Mouse (Mus musculus) limb, embryonic 14.5 days (tissue): ENCODE measurements around the gene Exd2. TPM values are rescaled to one million over a fixed set of nuclear protein-coding genes. Genes with fewer than 3 reads are reported as not detected.
"Not testable (repeated sequence)": the region's sequence is repeated elsewhere in the genome, so short reads cannot be mapped to it uniquely, and the experiment has no call there.

ENCODE experiments used
- ATAC-seq: fragments of 200-750 bp; cut with Nextera tagmentation; 2 replicates; pipeline ENCODE4 v1.8.0; 2017; ENCODE audit warnings: low read depth, moderate number of reproducible peaks, moderate TSS enrichment; ENCODE audit not compliant: low FRiP score
- DNase-seq: peaks from one replicate; pipeline ENCODE4 v3.0.0-alpha.2; 2015; ENCODE audit warnings: low spot score
- H3K27ac ChIP-seq: fragments of 300-500 bp; sonication (generic); replicated peaks from 2 replicates; pipeline ENCODE4 v1.5.1; 2014; ENCODE audit warnings: low read depth, mild to moderate bottlenecking, low read length, moderate library complexity, mixed read lengths
- H3K27me3 ChIP-seq: fragments of 300-500 bp; sonication (generic); 2 replicates; pipeline ENCODE4 v1.6.1; 2014; ENCODE audit warnings: low read length, mixed read lengths; ENCODE audit not compliant: control insufficient read depth, insufficient read depth
- H3K36me3 ChIP-seq: fragments of 300-500 bp; sonication (generic); 2 replicates; pipeline ENCODE4 v1.6.1; 2014; ENCODE audit warnings: mild to moderate bottlenecking, low read length, moderate library complexity, mixed read lengths; ENCODE audit not compliant: control insufficient read depth, insufficient read depth
- H3K4me1 ChIP-seq: fragments of 300-500 bp; sonication (generic); 2 replicates; pipeline ENCODE4 v1.6.1; 2014; ENCODE audit warnings: antibody characterized with exemption, low read length, mixed read lengths; ENCODE audit not compliant: control insufficient read depth, insufficient read depth
- H3K4me2 ChIP-seq: fragments of 300-500 bp; sonication (generic); replicated peaks from 2 replicates; pipeline ENCODE4 v1.6.1; 2014; ENCODE audit warnings: low read depth, mild to moderate bottlenecking, low read length, moderate library complexity; ENCODE audit not compliant: severe bottlenecking
- H3K4me3 ChIP-seq: fragments of 300-500 bp; sonication (generic); replicated peaks from 2 replicates; pipeline ENCODE4 v1.5.1; 2014; ENCODE audit warnings: low read length
- H3K9ac ChIP-seq: fragments of 300-500 bp; sonication (generic); 2 replicates; pipeline ENCODE4 v1.6.1; 2014; ENCODE audit warnings: mild to moderate bottlenecking, low read depth, low read length, moderate library complexity; ENCODE audit not compliant: severe bottlenecking
- H3K9me3 ChIP-seq: fragments of 300-500 bp; sonication (generic); 2 replicates; pipeline ENCODE4 v1.6.1; 2016; ENCODE audit warnings: low read length; ENCODE audit not compliant: control insufficient read depth
- POLR2A ChIP-seq: fragments of 200-500 bp; IDR thresholded peaks from 2 replicates; pipeline ENCODE4 v1.8.0; 2012; ENCODE audit warnings: inconsistent platforms, mild to moderate bottlenecking, moderate library complexity, borderline replicate concordance; ENCODE audit not compliant: insufficient read depth, insufficient read length; ENCODE audit errors: extremely low read depth
- WGBS: fragments of 180-500 bp; shearing (Covaris S2); extraction: QIAGEN DNeasy Blood & Tissue Kit; methylation state at CpG from one replicate; pipeline ENCODE4 v1.1.7; 2014; 5-methylcytosine and 5-hydroxymethylcytosine counted together
- polyA plus RNA-seq, 2 experiments: library from polyadenylated mRNA; depleted of rRNA in 1 of 2; stranded (reverse) in 1 of 2; unstranded in 1 of 2; fragments of >200 nt; fragmentation: Nextera tagmentation in 1 of 2; extraction: Ambion mirVana in 1 of 2; gene quantifications; 2 replicates each; pipeline versions ENCODE4 v1.2.1 to v1.2.3; 2012 to 2014

Exd2 gene
- polyA plus RNA-seq, 2 experiments = 22.8 to 30.5 TPM

DNA sequence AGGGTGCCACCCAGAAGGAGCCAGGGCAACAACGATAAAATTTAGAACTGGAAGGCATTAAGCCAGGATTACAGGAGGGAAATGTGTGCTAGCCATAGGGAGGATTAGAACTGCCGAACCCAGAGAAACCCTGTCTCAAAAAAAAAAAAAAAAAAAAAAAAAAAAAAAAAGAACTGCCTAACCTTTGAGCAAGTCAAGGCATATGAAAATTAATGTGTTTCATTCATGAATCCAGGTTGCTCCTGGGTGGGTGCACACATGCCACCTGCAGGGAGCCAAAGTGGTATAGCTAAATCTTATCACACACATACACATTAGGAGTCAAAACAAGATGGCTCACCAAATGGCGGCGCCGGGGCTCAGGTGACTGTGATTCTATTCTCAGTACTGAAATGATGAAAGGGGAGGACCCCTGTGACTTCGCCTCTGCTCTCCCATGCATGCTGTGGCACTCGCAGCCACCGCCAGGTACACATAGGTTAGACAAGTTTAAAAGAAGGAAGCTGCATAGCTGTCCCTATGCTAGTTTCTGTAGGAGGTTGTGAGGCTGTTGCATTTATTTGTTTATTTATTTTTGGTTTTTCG lies 18.3 kb upstream of the Exd2 start:
- H3K9ac ChIP-seq = no peak overlapping the region
- DNase-seq (no peak), ATAC-seq (no peak)
- no peaks in the 10 kb centered on the region for H3K9me3 ChIP-seq
- H3K4me2 ChIP-seq = no peak overlapping the region
- H3K36me3 ChIP-seq = no peaks in the 10 kb centered on the region
- no peak overlapping the region for H3K27ac ChIP-seq
- no peaks in the 10 kb centered on the region for H3K27me3 ChIP-seq
- no peak overlapping the region for H3K4me3 ChIP-seq
- no peak for TF ChIP-seq POLR2A
- no peaks in the 10 kb centered on the region for H3K4me1 ChIP-seq
- WGBS = 86% methylated on average over 9 of the region's 9 CpGs

DNA sequence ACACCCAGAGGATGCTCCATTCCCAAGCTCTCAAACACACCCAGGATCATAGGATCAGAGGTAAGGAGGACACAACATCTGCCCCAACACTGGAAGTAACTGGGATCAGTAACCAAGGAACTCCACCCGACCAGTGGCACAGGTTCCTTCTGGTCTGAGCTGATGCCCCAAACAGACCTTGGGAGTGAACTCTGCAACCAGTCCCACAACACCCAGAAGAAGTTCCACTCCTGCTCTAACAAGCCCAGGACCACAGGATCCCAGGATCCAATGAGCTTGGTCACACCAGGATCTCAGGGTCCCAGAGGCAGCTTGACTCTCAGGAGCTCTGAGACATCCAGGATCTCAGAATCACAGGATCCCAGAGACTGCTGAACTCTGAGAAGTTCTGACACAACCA lies 9.4 kb upstream of the Exd2 start:
- no peaks in the 10 kb centered on the region for H3K4me1 ChIP-seq
- DNase-seq = no peak
- no peak for ATAC-seq
- TF ChIP-seq POLR2A = no peak
- no peaks in the 10 kb centered on the region for H3K36me3 ChIP-seq
- no peak overlapping the region for H3K4me2 ChIP-seq
- H3K27ac ChIP-seq = no peak overlapping the region
- no peak overlapping the region for H3K9ac ChIP-seq
- no peaks in the 10 kb centered on the region for H3K27me3 ChIP-seq
- H3K4me3 ChIP-seq = no peak overlapping the region
- 95% methylated on average over 1 of the region's 1 CpGs for WGBS
- no peaks in the 10 kb centered on the region for H3K9me3 ChIP-seq

DNA sequence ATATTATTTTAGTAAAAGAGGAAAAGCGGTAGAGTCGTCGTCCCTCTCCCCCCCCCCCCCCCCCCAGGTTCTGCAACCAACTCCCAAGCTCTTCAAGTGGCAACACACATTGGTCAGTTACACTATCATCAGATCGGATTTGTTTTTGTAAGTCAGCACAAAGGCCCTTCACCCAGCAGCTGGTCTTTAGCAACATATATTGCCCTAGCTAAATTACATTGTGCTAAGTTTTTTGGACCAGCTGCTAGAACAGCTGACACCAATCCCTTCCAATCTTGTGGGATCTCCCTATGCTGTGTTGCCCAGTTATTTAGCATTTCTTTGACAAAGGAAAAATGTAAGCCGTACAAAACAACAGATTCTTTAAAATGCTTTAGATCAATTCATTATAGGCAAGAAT lies 4.9 kb upstream of the Exd2 start:
- no peak overlapping the region for H3K4me3 ChIP-seq
- DNase-seq (peak; percentile 27), ATAC-seq (no peak)
- no peak overlapping the region for H3K9ac ChIP-seq
- no peaks in the 10 kb centered on the region for H3K4me1 ChIP-seq
- 78% methylated on average over 5 of the region's 5 CpGs for WGBS
- H3K9me3 ChIP-seq = no peaks in the 10 kb centered on the region
- H3K27me3 ChIP-seq = no peaks in the 10 kb centered on the region
- no peak for TF ChIP-seq POLR2A
- H3K36me3 ChIP-seq = no peaks in the 10 kb centered on the region
- no peak overlapping the region for H3K27ac ChIP-seq
- no peak overlapping the region for H3K4me2 ChIP-seq

DNA sequence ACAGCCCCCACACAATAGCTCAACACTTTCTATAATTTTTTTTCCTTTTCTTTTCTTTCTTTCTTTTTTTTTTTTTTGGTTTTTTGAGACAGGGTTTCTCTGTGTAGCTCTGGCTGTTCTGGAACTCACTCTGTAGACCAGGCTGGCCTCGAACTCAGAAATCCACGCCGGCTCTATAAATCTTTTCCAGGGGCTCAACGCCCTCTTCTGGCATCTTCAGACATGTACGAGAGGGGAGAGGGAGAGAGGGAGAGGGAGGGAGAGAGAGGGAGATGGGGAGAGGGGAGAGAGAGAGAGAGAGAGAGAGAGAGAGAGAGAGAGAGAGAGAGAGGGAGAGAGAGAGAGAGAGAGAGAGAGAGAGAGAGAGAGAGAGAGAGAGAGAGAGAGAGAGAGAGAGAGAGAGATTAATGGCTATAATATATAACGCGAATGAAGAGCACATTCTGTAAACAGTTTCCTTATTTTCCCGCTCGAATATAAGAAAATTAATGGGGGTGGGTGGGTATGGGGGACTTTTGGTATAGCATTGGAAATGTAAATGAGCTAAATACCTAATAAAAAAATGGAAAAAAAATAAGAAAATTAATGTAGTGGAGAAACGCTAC lies 501 bp upstream of the Exd2 start:
- 8% methylated on average over 10 of the region's 10 CpGs for WGBS
- Histone ChIP-seq H3K4me2 (peak overlapping the region; percentile 66), H3K9ac (peak overlapping the region; percentile 72; the same call in 1 of the 2 replicates), H3K27ac (0 out of 2 replicates have a peak overlapping the region, but pooled peaks have one; percentile 84), H3K4me3 (peak overlapping the region; percentile 88)
- DNase-seq = peak; percentile 21
- not testable (repeated sequence) for H3K36me3 ChIP-seq, ATAC-seq, H3K27me3 ChIP-seq, H3K4me1 ChIP-seq, H3K9me3 ChIP-seq

DNA sequence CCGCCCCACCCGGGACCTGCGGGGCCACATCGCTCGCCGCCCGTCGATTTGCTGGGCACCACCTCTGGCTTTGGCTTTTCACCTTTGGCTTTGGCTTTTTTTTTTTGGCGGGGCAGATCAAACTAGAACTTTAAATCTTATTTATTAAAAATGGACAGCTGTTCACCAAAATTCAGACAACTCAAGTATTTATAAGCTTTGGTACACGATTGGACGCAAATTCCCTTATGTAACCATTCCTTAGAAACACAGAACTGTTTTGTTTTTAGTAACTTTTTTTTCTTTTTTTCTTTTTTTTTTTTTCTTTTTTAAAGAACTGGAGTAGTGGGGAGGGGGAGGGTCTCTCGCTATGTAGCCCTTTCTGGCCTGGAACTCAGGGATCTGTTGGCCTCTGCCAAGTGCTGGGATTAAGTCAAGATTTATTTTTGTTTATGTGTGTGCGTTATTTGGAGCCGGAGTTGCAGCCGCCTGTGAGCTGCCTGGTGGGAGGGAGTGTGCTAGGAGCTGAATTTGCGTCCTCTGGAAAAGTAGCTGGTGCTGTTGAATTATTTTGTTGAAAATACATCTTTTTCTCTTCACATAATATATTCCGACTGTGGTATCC lies 873 bp downstream of the Exd2 start:
- Histone ChIP-seq H3K9me3 (no peaks in the 10 kb centered on the region), H3K4me1 (0 out of 2 replicates have a peak, but pooled peaks cover 3% of the 10 kb centered on the region), H3K4me2 (peak overlapping the region; percentile 66), H3K9ac (peak overlapping the region; percentile 72), H3K27ac (peak overlapping the region; percentile 84), H3K27me3 (no peaks in the 10 kb centered on the region), H3K4me3 (peak overlapping the region; percentile 88), H3K36me3 (no peaks in the 10 kb centered on the region)
- WGBS = 4% methylated on average over 17 of the region's 17 CpGs
- DNase-seq (peak; percentile 21), ATAC-seq (no peak)
- TF ChIP-seq POLR2A = no peak
